Mouse (Mus musculus) ES-E14 (cell line): Measurements from ENCODE around the gene Hoxc5. TPM values are rescaled to one million over a fixed set of nuclear protein-coding genes. Genes with fewer than 3 reads are reported as not detected.

Experiments
- DNase-seq: peaks from one replicate; pipeline ENCODE4 v3.0.0-alpha.2; 2013; ENCODE audit warnings: low read depth, low spot score
- H3K27ac ChIP-seq: 2 replicates; pipeline ENCODE4 v1.5.1; 2012; ENCODE audit warnings: low read depth, mild to moderate bottlenecking, low read length, moderate library complexity, mixed read lengths; ENCODE audit not compliant: poor library complexity, insufficient read depth, severe bottlenecking
- H3K36me3 ChIP-seq: 2 replicates; pipeline ENCODE4 v1.6.1; 2012; ENCODE audit warnings: mild to moderate bottlenecking, low read length, moderate library complexity, mixed read lengths; ENCODE audit not compliant: control insufficient read depth, poor library complexity, insufficient read depth, severe bottlenecking
- H3K4me1 ChIP-seq, 2 experiments: fragments of 150-350 bp in 1 of 2; sonication (generic) in 1 of 2; 2 replicates each; pipeline ENCODE4 v1.6.1; 2012; ENCODE audit warnings: low read length in 2 of 2, mild to moderate bottlenecking in 1 of 2, mixed read lengths in 1 of 2; ENCODE audit not compliant: control insufficient read depth in 2 of 2, insufficient read depth in 2 of 2, poor library complexity in 1 of 2
- H3K4me3 ChIP-seq, 2 experiments: fragments of 150-350 bp in 1 of 2; sonication (generic) in 1 of 2; 2 replicates each; pipeline ENCODE4 v1.5.1; 2012; ENCODE audit warnings: low read length in 2 of 2, low read depth in 1 of 2, mild to moderate bottlenecking in 1 of 2, mixed read lengths in 1 of 2; ENCODE audit not compliant: insufficient read depth in 1 of 2, poor library complexity in 1 of 2, severe bottlenecking in 1 of 2
- H3K9ac ChIP-seq: 2 replicates; pipeline ENCODE4 v1.6.1; 2012; ENCODE audit warnings: low read depth, mild to moderate bottlenecking, low read length, mixed read lengths; ENCODE audit not compliant: poor library complexity, insufficient read depth, severe bottlenecking
- H3K9me3 ChIP-seq: fragments of 150-350 bp; sonication (generic); 2 replicates; pipeline ENCODE4 v1.6.1; 2012; ENCODE audit warnings: low read depth, mild to moderate bottlenecking, low read length; ENCODE audit not compliant: control insufficient read depth, insufficient read depth
- CHD2 ChIP-seq: IDR thresholded peaks from 2 replicates; pipeline ENCODE4 v1.6.1; 2014; ENCODE audit warnings: mild to moderate bottlenecking, low read depth, low read length, inconsistent platforms
- HCFC1 ChIP-seq: IDR thresholded peaks from 2 replicates; pipeline ENCODE4 v1.6.1; 2012; ENCODE audit warnings: low read length, inconsistent platforms, borderline replicate concordance; ENCODE audit not compliant: insufficient read depth
- MAFK ChIP-seq: IDR thresholded peaks from 2 replicates; pipeline ENCODE4 v1.6.1; 2014; ENCODE audit warnings: mild to moderate bottlenecking, low read depth, low read length, inconsistent platforms; ENCODE audit not compliant: insufficient read depth
- ZC3H11A ChIP-seq: IDR thresholded peaks from 2 replicates; pipeline ENCODE4 v1.6.1; 2012; ENCODE audit warnings: low read depth, mild to moderate bottlenecking, inconsistent platforms, low read length, borderline replicate concordance
- ZNF384 ChIP-seq: IDR thresholded peaks from 2 replicates; pipeline ENCODE4 v1.6.1; 2012; ENCODE audit warnings: low read depth, low read length, inconsistent platforms
- in situ Hi-C, 2 experiments: fragments of 600-800 bp; cut with MboI; formaldehyde crosslinking; loops; one replicate each; pipeline ENCODE4 v1.15.1; 2025; ENCODE audit warnings: low sequenced_read_pairs in 2 of 2, inconsistent platforms in 1 of 2; ENCODE audit not compliant: unreplicated experiment in 2 of 2
- total RNA-seq: library from RNA; depleted of rRNA; stranded (reverse); fragments of 300-350 nt; gene quantifications from 2 replicates; pipeline ENCODE4 v1.2.3, GENCODE M21; 2012

The Hoxc5 gene
- total RNA-seq, 1 experiment: 0.22 TPM

GRCm38 (mm10) chr15:102987124-102987833, 20.0 kb downstream of the Hoxc5 start:
- Histone ChIP-seq H3K9me3 (no peaks in the 10 kb centered on the region), H3K27ac (no peak overlapping the region), H3K9ac (no peak overlapping the region), H3K4me3 (no peak overlapping the region), H3K36me3 (no peaks in the 10 kb centered on the region), H3K4me1 (peaks cover 0 to 7% of the 10 kb centered on the region in 2 experiments; a peak in 1 of 4 replicates)
- peak; percentile 93 for DNase-seq
- in situ Hi-C loops: loop anchor here (5.0 to 25.0 kb wide), 4 partner anchors 62 to 325 kb away; partner anchors contain the start of genes Gpr84 (in 1 of the 2) and Hoxc13 (in 1 of the 2)
- TF ChIP-seq HCFC1: no peak
- TF ChIP-seq ZNF384: no peak
- TF ChIP-seq MAFK: no peak
- no peak for TF ChIP-seq CHD2
- TF ChIP-seq ZC3H11A: no peak; the same call in 1 of the 2 replicates

DNA sequence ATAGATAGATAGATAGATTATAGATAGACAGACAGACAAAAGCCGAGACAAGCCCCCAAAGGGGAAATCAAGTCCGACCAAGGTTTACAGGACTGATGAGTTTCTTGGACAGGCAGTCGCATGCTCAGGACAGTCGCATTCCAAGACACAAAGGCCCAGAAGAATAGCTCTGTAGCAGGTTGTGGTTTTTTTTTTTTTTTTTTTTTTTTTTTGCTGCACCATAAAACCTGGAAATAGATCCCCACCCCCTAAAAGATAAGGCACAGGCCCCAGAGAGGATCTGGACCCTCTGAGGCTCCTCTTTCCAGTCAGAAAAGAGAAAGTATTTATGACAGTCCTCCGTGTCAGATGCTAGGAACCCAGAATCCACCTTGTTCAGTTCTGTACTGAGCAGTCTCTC, 20.8 kb downstream of the Hoxc5 start:
- in situ Hi-C loops: loop anchor here (5.0 to 25.0 kb wide), 4 partner anchors 63 to 324 kb away; partner anchors contain the start of genes Gpr84 (in 1 of the 2) and Hoxc13 (in 1 of the 2)
- TF ChIP-seq ZNF384 (0 out of 2 replicates have a peak, but pooled peaks have one; percentile 53), HCFC1 (no peak)
- H3K4me3 ChIP-seq: no peak overlapping the region
- no peak for DNase-seq
- H3K4me1 ChIP-seq: peaks cover 0 to 7% of the 10 kb centered on the region in 2 experiments; a peak in 1 of 4 replicates
- H3K36me3 ChIP-seq: no peaks in the 10 kb centered on the region
- no peaks in the 10 kb centered on the region for H3K9me3 ChIP-seq
- H3K27ac ChIP-seq: no peak overlapping the region
- H3K9ac ChIP-seq: no peak overlapping the region

DNA sequence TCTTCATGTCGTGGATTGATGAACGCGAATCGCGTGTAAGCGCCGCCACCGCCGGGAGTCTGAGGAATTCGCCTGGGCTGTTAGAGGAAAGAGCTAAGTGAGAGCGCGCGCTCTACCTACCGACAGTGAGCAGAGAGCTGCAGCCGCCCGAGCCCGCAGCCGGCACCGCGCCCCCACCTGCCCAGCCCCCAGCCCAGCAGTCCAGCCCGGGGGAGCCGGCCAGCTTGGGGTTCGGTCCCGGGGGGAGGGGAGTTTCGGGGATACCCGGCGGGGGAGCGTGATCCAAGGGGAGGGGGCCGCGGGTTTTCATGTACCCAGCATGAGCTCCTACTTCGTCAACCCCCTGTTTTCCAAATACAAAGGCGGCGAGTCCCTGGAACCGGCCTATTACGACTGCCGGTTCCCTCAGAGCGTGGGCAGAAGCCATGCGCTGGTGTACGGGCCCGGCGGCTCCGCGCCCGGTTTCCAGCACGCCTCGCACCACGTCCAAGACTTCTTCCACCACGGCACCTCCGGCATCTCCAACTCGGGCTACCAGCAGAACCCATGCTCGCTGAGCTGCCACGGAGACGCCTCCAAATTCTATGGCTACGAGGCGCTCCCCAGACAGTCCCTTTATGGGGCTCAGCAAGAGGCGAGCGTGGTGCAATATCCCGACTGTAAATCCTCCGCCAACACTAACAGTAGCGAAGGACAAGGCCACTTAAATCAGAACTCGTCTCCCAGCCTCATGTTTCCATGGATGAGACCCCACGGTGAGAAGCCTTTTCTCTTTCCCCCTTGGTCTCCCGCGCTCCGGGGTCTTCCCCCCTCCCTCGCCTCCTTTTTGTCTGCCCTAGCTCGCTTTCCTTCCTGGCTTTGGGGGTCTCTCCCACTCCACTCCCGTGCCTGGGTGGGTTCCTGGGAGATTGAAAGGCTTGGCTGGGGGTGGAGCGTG, 23.5 kb downstream of the Hoxc5 start, which contains the start of gene Hoxc8:
Gene Hoxc8 (plus strand): TSS at position 147 of the 937 bp plus-strand sequence.
- no peaks in the 10 kb centered on the region for H3K9me3 ChIP-seq
- in situ Hi-C loops: loop anchor here in 1 of 2 experiments (25.0 kb wide), 1 partner anchor 322 kb away; the partner anchor contains the start of gene Gpr84
- no peak within 1 kb of the TSS for H3K27ac ChIP-seq
- DNase-seq: no peak
- H3K9ac ChIP-seq: 0 out of 2 replicates have a peak within 1 kb of the TSS, but pooled peaks have one; percentile 22
- peak within 1 kb of the TSS; percentile 9 to 26 for H3K4me3 ChIP-seq
- no peak for TF ChIP-seq ZC3H11A
- H3K36me3 ChIP-seq: no peaks in the 10 kb centered on the region
- peaks cover 0 to 7% of the 10 kb centered on the region in 2 experiments; a peak in 1 of 4 replicates for H3K4me1 ChIP-seq

- peaks cover 0 to 7% of the 10 kb centered on the region in 2 experiments; a peak in 1 of 4 replicates for H3K4me1 ChIP-seq
- no peak for TF ChIP-seq ZC3H11A
- H3K9me3 ChIP-seq: no peaks in the 10 kb centered on the region
- in situ Hi-C loops: loop anchor here in 1 of 2 experiments (25.0 kb wide), 1 partner anchor 321 kb away; the partner anchor contains the start of gene Gpr84
- H3K4me3 ChIP-seq: no peak overlapping the region
- no peak overlapping the region for H3K27ac ChIP-seq
- no peaks in the 10 kb centered on the region for H3K36me3 ChIP-seq
- no peak for DNase-seq
- H3K9ac ChIP-seq: no peak overlapping the region
Measured at GRCm38 (mm10) chr15:102991782-102992181, 24.5 kb downstream of the Hoxc5 start.
